Mouse (Mus musculus) small intestine, adult 2 months (tissue): ENCODE results near the gene Napa.

Source experiments
- CTCF ChIP-seq: fragments of 200-500 bp; IDR thresholded peaks from 2 replicates; pipeline ENCODE4 v1.5.1; 2012; ENCODE audit warnings: low read depth, mild to moderate bottlenecking, control low read depth, inconsistent platforms, low read length, moderate library complexity, mixed read lengths; ENCODE audit not compliant: insufficient replicate concordance, insufficient read length; ENCODE audit errors: extremely low read depth
- POLR2A ChIP-seq: fragments of 200-500 bp; IDR thresholded peaks from 2 replicates; pipeline ENCODE4 v1.6.1; 2012; ENCODE audit warnings: low read depth, mild to moderate bottlenecking, control low read depth, inconsistent platforms, low read length, moderate library complexity

DNA sequence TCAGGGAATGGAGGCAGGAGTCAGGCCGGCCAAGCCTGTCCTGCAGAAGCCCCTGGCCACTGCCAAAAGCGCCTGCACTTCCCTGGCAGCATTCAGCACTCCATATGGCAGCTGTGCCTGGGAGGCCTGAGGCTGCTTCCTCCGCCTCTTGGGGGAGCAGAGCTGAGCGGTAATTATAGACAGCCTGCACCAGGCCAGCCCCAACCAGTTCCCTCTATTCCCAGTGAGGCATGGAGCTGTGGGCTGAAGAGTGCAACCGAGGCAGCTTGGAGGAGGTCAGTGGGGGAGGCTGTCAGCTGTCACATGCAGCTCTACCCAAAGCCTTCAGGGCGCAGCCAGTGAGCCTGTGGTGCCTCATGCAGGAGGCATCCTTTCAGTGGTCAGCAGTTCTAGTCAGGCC, 5.5 kb downstream of the Napa start:
- TF ChIP-seq CTCF (no peak), POLR2A (no peak)
